In the genomic region with DNA sequence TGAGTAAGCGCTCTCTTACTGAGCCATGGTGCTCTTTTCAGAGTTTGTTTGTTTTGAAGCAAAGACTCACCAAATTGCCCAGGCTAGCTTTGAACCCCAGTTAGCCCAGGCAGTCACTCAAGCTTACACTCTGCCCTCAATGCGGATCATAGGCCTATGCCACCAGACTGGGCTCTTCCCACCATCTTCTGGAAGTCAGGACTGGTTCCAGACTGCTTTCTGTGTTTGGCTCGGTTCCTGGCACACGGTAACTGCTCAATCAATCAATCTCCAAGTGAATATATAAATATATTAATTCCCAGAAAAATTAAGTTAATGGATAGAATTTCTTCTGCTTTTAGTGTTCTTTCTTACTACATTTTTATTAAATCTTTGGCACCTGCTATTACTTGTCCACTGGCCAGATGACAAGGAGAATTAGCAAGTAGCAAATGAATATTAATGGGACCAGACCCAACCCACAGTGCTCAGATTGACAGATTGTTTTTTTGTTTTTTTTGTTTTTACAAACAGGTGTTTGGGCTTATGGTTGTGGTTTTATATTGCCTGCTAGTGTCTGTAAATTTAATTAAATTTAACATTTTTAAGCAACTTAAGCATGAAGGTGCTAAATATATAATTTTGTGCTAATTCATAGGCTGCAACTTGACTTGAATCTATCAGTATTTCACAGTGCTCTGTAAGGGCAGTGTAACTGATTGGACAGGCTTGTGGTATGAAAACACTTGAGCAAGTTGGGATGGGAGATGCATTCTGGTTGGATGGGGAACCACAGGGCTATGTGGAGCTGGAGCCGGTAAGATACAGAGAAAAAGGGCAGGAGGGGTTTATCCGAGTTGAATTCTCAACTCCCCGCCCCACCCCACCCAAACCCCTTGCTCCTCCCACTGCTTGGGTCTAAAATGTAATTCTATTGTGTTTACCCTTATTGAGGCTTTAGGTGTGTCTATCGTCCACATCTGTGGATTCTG, we compare ENCODE assay signal across 13 mouse cellular contexts. TPM values are rescaled to one million over a fixed set of nuclear protein-coding genes. Genes with fewer than 3 reads are reported as not detected.
DNase-seq lines count a peak whose midpoint lies in the region; ATAC-seq and TF ChIP-seq lines count a peak whose summit lies in the region.
"Had no signal": no experiment of that assay in that cellular context is flagged by ENCODE, and none has a peak within 500 bp of the region (broad histone marks: within the 10 kb centered on the region; RNA-seq: fewer than 3 reads in every experiment).

No protein-coding gene starts in this region.

- no peak overlapping the region for H3K4me2 ChIP-seq in heart, embryonic 15.5 days
- 0 out of 2 replicates have a peak overlapping the region, but pooled peaks have one; percentile 0 for H3K4me2 ChIP-seq in liver, embryonic 16.5 days (ENCODE audit: low read depth, low read length)
- H3K4me2 ChIP-seq: limb, embryonic 12.5 days had no signal

- no peaks in the 10 kb centered on the region for H3K27me3 ChIP-seq in erythroblast, embryonic 14.5 days (ENCODE audit: control insufficient read depth)
- H3K27me3 ChIP-seq in heart, embryonic 15.5 days: no peaks in the 10 kb centered on the region
- no peaks in the 10 kb centered on the region for H3K27me3 ChIP-seq in liver, embryonic 16.5 days (ENCODE audit: control insufficient read depth, insufficient read depth, low read depth, low read length)
- no peaks in the 10 kb centered on the region for H3K27me3 ChIP-seq in thymus, adult 2 months (ENCODE audit: control insufficient read depth, insufficient read depth, low read length)
- H3K27me3 ChIP-seq: limb, embryonic 12.5 days had no signal

- intact Hi-C loops in heart, postnatal 14 days (cut with DNase I): no loop called here

- peaks cover 8% of the 10 kb centered on the region for H3K9me3 ChIP-seq in erythroblast, embryonic 14.5 days (ENCODE audit: control insufficient read depth, low read length)
- no peaks in the 10 kb centered on the region for H3K9me3 ChIP-seq in heart, embryonic 15.5 days (replicated peaks)
- 0 out of 2 replicates have a peak, but pooled peaks cover 2% of the 10 kb centered on the region for H3K9me3 ChIP-seq in liver, embryonic 16.5 days (replicated peaks; ENCODE audit: control insufficient read depth, low read length)

- no peak for DNase-seq in heart, postnatal 14 days
- DNase-seq in c-Kit-positive CD71-positive TER-119-negative erythroid progenitor cells, embryonic 14.5 days (ENCODE audit: low read depth): peak; percentile 65
- no peak for DNase-seq in Muller cell, postnatal 12 days (ENCODE audit: inconsistent ontology term)
- no peak for DNase-seq in thymus, adult 2 months
- DNase-seq: cerebellum, adult 11 months; right cerebral cortex, adult 18-20 months; thymus, postnatal 25 days had no signal

- TF ChIP-seq POLR2A in thymus, adult 2 months (IDR thresholded peaks at IDR 0.05; ENCODE audit: control insufficient read depth, extremely low read depth, insufficient read depth, low read length, poor library complexity): no peak

- peak overlapping the region; percentile 19 for H3K4me3 ChIP-seq in erythroblast, embryonic 14.5 days (replicated peaks)
- H3K4me3 ChIP-seq in heart, embryonic 15.5 days: no peak overlapping the region
- H3K4me3 ChIP-seq in liver, embryonic 16.5 days (ENCODE audit: low read depth, low read length): no peak overlapping the region
- no peak overlapping the region for H3K4me3 ChIP-seq in thymus, adult 2 months (ENCODE audit: control insufficient read depth, insufficient read depth, low read length)
- H3K4me3 ChIP-seq: limb, embryonic 12.5 days; megakaryocyte, embryonic 14.5 days had no signal

- H3K4me1 ChIP-seq in erythroblast, embryonic 14.5 days (ENCODE audit: control insufficient read depth): peaks cover 73% of the 10 kb centered on the region
- H3K4me1 ChIP-seq in heart, embryonic 15.5 days (replicated peaks): peaks cover 23% of the 10 kb centered on the region
- peaks cover 37% of the 10 kb centered on the region for H3K4me1 ChIP-seq in liver, embryonic 16.5 days (ENCODE audit: control insufficient read depth, low read depth, low read length)
- no peaks in the 10 kb centered on the region for H3K4me1 ChIP-seq in thymus, adult 2 months (replicated peaks; ENCODE audit: control insufficient read depth, insufficient read depth, low read length)

- H3K9ac ChIP-seq in heart, embryonic 15.5 days: no peak overlapping the region
- H3K9ac ChIP-seq in liver, embryonic 16.5 days (ENCODE audit: low read depth, low read length): no peak overlapping the region
- H3K9ac ChIP-seq: limb, embryonic 12.5 days had no signal

- H3K27ac ChIP-seq in heart, embryonic 15.5 days: peak overlapping the region; percentile 61; the same call in 1 of the 2 replicates
- H3K27ac ChIP-seq in liver, embryonic 16.5 days (ENCODE audit: low read length): peak overlapping the region; percentile 61
- H3K27ac ChIP-seq in thymus, adult 2 months (ENCODE audit: control insufficient read depth, insufficient read depth, low read length): no peak overlapping the region
- H3K27ac ChIP-seq: limb, embryonic 12.5 days had no signal

- ATAC-seq in erythroblast, adult 5-6 weeks (replicated peaks; ENCODE audit: low FRiP score, poor library complexity, severe bottlenecking): no peak
- ATAC-seq in heart, embryonic 15.5 days (replicated peaks; ENCODE audit: insufficient number of reproducible peaks, insufficient read depth, low FRiP score, low read depth): no peak
- peak; percentile 59 for ATAC-seq in liver, embryonic 16.5 days (ENCODE audit: low read depth)

- peaks cover 10% of the 10 kb centered on the region for H3K36me3 ChIP-seq in erythroblast, embryonic 14.5 days (ENCODE audit: control insufficient read depth)
- no peaks in the 10 kb centered on the region for H3K36me3 ChIP-seq in heart, embryonic 15.5 days
- H3K36me3 ChIP-seq in liver, embryonic 16.5 days (ENCODE audit: control insufficient read depth, insufficient read depth): no peaks in the 10 kb centered on the region
- H3K36me3 ChIP-seq in thymus, adult 2 months (ENCODE audit: control insufficient read depth, insufficient read depth, low read length): no peaks in the 10 kb centered on the region
- H3K36me3 ChIP-seq: limb, embryonic 12.5 days had no signal

- WGBS in heart, embryonic 15.5 days: 80% methylated on average over 8 of the region's 8 CpGs
- WGBS in liver, embryonic 16.5 days (ENCODE audit: insufficient replicate concordance): 50% methylated on average over 8 of the region's 8 CpGs
- WGBS in thymus, adult 2 months: 93% methylated on average over 8 of the region's 8 CpGs

- no peak for TF ChIP-seq CTCF in thymus, adult 2 months (IDR thresholded peaks at IDR 0.05; ENCODE audit: borderline replicate concordance, control insufficient read depth, extremely low read depth, insufficient read depth, low read length, poor library complexity)

RNA-seq across cellular contexts. Expression of a gene that starts 20.0 kb away (rescaled TPM):
- polyA plus RNA-seq in erythroblast, embryonic 14.5 days (2012): 0.12 and 0.14 TPM in 2 replicates
- total RNA-seq in erythroblast, adult 5-6 weeks (2015; ENCODE audit: low replicate concordance): 0.84 and 0.96 TPM in 2 replicates
- total RNA-seq in erythroblast, adult 5-6 weeks (2017; ENCODE audit: low replicate concordance): 1.4 and 2.8 TPM in 2 replicates
- polyA plus RNA-seq in heart, embryonic 15.5 days (2015; fragmentation: Nextera tagmentation; extraction: Ambion mirVana): 38.0 and 45.0 TPM in 2 replicates
- 10 to 100 TPM; 14.9 to 16.8 TPM for total RNA-seq in heart, postnatal 14 days (2021)
- polyA plus RNA-seq in liver, embryonic 16.5 days (2015; fragmentation: Nextera tagmentation; extraction: Ambion mirVana): 3.8 and 4.3 TPM in 2 replicates
- polyA plus RNA-seq in thymus, adult 2 months (2012; rRNA removed): 8.6 and 9.7 TPM in 2 replicates
